Mouse (Mus musculus): ENCODE data around the gene Lekr1. TPM values are rescaled to one million over a fixed set of nuclear protein-coding genes. Genes with fewer than 3 reads are reported as not detected.

Lekr1 gene
- polyA plus RNA-seq, 1 experiment from 2014 or later: 6.2 TPM

DNA sequence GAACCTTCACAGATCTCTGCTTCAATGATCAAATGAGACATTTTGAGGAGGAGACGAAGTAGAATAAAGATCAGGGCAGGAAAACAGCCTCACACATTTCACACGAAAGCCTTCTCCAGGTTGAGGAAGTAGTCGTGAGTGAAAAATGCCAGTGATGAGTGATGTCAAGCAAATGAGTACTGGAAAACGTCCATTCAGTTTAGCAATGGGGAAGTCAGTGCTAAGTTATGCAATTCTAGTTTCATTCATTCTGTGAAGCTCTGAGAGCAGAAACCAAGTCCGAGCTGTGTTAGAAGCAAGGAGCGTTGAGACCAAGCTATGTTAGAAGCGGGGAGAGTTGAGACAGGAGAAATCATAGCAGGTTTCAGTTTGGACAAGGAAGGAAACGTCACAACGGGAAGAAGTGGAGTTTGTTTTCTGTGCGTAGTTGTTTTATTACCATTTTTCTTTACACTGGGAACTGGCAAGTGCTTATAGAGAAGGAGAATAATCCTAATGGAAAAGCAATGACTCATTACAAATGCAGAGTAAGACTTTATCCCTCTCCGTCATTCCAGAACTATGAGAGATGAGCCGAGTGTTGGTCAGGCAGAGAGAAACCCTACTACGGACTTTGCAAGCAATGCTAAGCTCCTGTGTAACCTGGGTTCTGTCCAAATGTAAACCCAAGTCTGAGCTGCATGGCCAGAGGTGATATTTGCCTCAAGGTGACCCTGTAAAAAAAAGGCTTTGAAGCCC, 207.2 kb downstream of the Lekr1 start:
- Histone ChIP-seq H3K4me2 (ENCODE audit: low read depth) (no peak overlapping the region), H3K27me3 (ENCODE audit: control insufficient read depth, insufficient read depth, low read length) (no peaks in the 10 kb centered on the region), H3K4me1 (ENCODE audit: control insufficient read depth, insufficient read depth, low read length) (peaks cover 9% of the 10 kb centered on the region), H3K4me3 (ENCODE audit: low read depth, low read length) (no peak overlapping the region), H3K36me3 (ENCODE audit: control insufficient read depth, insufficient read depth, low read length) (no peaks in the 10 kb centered on the region), H3K27ac (ENCODE audit: low read depth, low read length) (no peak overlapping the region), H3K9me3 (ENCODE audit: control insufficient read depth, low read length) (no peaks in the 10 kb centered on the region), H3K9ac (ENCODE audit: low read length) (no peak overlapping the region)
- no peak for DNase-seq (ENCODE audit: low spot score)
- no peak for ATAC-seq (ENCODE audit: insufficient read depth, low FRiP score, low TSS enrichment)
- 90% methylated on average over 13 of the region's 13 CpGs for WGBS

Small RNA genes within 50 kb of the gene (microRNA-seq; reads per million reads assigned to microRNA genes)
- not detected for gene Mir8120

Other genes with a start within 250 kb of the Lekr1 start
- gene Tiparp, start 137.8 kb upstream of the Lekr1 start, polyA plus RNA-seq (2014; fragmentation: Nextera tagmentation; extraction: Ambion mirVana): 33.3 and 36.9 TPM in 2 replicates